Mouse (Mus musculus) G1E-ER4 (cell line): ENCODE measurements around the gene Zscan2. TPM values are rescaled to one million over a fixed set of nuclear protein-coding genes. Genes with fewer than 3 reads are reported as not detected.

Experiments
- GATA1 ChIP-seq: IDR thresholded peaks from one replicate; pipeline ENCODE4 v1.8.0; 2012; ENCODE audit warnings: low read length, inconsistent platforms
- polyA plus RNA-seq: library from polyadenylated mRNA; stranded (reverse); fragments of >175 nt; gene quantifications from 2 replicates; pipeline ENCODE4 v1.2.3, GENCODE M21; 2012

The Zscan2 gene
- polyA plus RNA-seq, 1 experiment = 3.0 TPM

DNA sequence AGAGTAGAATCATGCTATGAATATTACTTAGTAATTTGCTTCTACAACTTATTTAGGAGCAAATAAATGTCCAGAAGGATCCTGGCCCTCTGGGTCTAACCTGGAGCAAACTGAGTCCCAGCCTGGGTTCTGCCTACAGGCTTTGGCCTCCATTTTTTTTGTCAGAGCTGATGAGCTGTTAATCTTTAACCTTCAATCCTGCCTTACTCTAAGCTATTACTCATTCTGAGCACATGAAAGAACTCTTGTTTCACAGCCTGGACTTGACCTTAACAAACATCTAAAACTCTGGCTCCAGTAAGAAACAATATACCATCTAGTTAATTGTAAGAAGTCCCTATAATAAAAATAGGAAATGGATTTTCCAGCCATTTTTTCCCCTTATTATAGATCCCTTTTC is 21.0 kb upstream of the Zscan2 start:
- TF ChIP-seq GATA1 = no peak

DNA sequence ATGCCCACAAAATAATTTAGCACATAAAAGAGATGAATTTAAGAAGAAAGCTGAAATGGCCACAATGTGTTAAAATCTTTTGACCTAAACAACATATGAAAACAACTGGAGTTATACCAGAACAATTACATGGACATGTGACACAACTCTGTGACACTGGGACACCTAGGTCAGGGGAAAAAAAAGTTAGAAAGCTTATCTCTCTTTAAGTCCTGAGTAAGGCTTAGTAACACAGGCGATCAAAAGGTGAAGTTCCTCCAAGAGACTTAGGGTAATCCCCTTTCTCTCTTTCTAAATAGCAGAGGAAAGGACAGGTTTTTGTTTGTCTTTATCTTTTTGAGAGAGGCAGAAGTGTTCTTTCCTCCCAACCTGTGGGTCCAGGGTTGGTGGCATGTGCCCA is 20.5 kb upstream of the Zscan2 start:
- TF ChIP-seq GATA1 = no peak

DNA sequence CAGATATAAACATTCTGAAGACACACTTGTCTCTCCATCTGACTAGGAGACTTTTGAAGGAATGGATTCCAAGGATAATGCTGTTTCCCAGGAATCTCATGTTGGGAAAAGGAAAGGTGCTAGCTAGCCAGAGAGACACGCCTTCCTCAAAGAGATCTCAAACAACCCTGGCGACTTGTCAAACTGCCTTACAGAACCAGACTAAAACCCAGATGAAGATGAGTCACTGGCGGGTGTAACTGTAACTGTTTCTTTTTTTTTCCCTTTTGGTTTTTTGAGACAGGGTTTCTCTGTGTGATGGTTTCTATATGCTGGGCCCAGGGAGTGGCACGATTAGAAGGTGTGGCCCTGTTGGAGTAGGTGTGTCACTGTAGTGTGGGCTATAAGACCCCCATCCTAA is 19.8 kb upstream of the Zscan2 start:
- no peak for TF ChIP-seq GATA1

DNA sequence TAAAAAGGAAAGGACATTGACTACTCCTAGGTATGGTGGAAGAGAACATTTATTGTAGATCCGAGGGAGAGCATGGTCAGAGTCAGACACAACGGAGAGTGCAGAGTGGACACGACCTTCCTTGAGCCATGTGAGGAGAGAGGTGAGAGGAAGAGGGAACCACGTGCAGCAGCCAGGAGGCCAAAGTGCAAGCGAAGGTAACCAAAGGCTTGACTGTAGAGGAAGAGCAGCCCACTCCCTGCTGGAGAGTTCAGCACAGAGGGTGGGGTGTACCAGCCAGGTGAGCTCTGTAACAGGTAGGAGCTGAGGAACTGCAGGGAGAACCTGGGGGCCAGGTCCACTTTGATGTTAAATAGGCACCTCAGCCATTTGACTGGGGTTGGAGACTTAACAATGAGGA is 18.6 kb upstream of the Zscan2 start:
- no peak for TF ChIP-seq GATA1

DNA sequence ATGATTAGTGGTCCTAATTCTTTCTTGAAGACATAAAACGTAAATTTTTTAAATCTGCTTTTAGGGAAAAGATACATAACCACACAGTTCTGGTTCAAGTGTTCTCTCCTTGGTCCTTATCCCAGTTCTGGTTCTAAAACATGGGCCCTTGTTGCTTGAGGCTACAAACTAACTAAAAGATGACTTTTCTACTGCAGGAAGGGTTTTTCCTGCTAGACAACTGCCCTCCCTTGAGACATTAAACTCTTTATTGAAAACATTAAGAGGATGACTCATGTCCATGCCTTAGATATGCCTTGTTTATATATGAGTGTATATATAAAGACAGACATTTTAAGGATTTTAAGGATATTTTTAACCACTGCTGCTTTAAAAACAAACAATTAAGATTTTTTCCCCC is 17.5 kb upstream of the Zscan2 start:
- no peak for TF ChIP-seq GATA1

DNA sequence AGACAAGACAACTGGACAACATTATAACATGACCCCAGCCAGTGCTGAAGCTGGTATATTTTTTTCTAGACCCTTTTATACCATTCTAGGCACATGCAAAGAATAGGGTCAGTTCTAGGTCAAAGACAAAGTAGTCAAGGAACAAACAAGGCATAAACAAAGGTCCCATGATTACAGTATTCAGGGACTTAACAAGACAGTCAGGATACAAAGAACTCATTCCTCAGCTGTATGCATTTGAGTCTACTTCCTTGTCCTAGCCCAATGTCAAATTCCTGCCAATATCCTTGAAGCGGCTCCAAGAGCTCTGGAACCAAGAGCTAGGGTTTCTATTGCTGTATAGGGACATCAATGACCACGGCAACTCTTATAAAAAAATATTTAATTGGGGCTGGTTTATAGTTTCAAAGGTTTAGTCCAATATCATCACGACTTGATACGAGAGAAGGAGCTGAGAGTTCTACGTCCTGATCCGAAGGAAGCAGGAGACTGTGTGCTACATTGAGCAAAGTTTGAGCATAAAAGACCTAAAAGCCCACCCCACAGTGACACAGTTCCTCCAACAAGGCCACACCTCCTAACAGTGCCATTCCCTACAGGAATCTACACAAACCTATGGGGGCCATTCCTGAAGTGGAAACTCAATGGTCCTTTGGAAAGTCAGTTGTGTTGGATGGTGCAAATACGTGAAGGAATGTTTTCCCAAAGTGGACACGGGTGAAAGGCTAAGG is 16.6 kb upstream of the Zscan2 start:
- no peak for TF ChIP-seq GATA1

DNA sequence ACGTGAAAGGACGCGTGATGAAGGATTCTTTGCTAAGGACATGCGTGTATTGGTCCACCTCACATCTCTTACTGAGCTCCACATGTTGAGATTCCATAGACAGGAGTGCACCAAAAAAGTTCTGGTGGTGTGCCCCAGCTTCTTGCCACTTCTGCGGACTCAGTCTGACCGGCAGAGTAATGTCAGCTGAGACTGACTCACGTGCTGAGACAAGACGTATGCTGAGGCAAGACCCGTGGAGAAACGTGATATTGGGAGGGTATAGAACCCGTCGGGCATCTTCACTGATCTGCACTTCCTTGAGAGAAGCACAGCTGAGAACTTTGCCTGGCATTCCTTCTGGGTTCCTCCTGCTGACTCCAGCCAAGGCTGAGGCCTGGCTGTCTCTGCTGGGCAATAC is 16.0 kb upstream of the Zscan2 start:
- TF ChIP-seq GATA1 = no peak

DNA sequence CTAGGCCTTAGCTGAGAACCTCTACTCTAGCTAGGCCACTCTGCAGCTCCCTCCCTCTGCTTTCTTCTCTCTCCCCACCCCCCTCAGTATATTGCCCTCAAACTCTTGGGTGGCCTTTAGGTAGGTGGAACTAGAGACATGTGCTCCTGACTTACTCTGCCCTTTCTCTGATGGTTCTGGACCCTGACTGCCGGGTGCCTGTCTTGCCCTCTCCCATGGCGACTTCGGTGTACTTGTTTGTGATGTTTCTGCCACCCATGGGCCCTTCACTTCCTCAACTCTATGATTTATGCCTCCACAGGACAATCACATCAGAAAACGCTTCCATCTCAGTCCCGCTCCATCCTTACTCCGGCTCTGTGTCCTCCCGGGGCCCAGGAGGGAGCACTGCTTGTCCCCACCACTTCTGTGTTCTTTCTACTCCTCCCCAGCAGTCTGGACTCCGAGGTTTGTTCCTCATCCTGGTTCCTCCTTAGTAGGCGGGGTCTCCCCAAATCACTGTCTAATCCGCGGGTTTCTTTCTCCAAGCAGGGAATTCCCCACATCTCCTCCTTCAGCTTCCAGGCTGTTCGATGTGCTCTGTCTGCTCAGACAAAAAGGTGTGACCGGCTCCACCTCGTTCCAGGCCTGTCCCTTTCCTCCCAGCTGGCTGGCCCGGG is 15.0 kb upstream of the Zscan2 start:
- TF ChIP-seq GATA1 = no peak

DNA sequence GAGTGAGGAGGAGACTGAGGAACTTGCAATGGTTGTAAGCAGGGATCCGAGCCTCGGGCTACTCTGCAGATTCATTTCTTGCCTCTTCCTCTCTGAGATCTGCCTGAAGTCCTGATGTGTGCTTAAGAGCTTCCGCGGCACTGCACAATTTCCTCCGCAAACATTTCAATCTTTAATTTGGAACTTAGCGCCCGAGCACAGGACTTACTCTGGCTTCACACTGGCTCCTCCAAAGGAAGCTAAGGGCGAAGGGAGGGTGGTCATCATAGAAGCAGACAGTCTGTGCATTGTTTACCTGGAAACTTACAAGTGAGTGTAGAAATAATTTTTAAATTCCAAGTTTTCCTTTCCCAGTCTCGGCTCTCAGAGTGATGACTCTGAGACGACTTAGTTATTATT is 14.4 kb upstream of the Zscan2 start:
- TF ChIP-seq GATA1 = no peak

DNA sequence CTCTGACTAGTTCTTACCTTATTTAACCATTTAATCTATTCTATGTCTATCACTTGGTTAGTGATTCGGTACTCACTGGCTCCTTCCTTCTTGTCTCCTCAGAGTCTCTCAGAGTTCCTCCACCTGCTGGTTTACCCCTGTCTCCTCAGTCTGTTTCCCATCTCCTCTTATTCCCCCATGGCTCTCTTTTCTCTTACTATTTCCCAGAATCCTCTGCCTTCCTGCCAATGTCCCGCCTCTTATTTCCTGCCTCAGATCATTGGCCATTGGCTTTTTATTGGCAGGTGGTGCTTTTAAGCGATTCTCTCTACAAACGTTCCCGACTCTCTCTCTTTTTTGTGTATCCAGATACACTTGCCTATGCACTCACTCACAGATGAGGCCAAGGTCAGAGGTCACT is 14.0 kb upstream of the Zscan2 start:
- TF ChIP-seq GATA1 = no peak

DNA sequence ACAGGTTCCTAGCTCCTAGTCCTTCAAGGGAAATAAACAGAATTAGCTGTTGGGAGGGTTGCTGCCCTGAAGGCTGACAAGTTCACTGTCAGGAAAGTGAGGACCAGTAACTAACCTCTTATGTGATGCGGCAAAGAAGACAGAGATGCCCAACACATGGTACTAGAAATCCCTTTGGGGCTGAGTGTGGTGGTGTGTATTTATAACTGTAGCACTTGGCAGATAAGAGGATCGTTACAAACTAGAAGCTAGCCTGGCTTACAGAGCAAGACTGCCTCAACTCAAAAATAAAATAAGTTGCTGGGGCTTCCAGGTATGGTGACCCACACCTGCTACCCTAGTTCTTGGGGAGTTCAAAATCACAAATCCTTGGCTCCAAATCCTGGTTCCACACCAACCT is 11.5 kb upstream of the Zscan2 start:
- TF ChIP-seq GATA1 = no peak

DNA sequence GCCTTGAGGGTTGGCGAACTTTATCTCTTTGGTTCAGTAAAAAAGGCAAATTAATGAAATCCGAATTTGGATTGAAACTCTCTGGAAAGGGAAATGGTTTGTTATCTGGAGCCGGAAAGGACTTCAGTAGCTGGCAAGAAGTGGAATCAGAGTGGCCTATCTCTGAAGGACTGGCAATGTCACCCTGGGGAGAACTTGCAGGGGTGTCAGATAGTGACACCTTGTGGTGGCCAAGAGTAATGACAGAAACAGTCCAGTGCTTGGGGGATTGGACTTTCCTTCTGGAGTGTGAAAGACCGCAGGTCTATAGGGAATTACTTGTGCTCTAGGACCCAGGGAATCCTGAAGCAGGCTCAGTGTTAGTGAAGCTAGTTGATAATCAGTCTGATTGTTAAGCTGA is 11.0 kb upstream of the Zscan2 start:
- TF ChIP-seq GATA1 = no peak

DNA sequence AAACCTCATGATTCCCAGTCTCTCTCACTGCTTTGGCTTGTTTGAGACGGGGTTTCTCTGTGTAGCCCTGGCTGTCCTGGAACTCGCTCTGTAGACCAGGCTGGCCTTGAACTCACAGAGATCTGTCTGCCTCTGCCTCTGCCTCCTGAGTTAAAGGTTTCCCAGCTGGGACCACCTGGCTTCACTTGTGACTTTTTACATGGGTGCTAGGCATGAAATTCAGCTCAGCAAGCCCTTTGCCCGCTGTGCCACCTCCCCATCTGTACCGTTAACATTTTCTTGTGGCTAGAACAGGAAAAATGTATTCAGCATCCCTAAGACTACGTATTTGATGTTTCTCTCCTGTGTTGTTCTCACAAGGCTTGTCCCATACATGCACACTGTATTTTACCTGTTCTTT is 10.2 kb upstream of the Zscan2 start:
- no peak for TF ChIP-seq GATA1

DNA sequence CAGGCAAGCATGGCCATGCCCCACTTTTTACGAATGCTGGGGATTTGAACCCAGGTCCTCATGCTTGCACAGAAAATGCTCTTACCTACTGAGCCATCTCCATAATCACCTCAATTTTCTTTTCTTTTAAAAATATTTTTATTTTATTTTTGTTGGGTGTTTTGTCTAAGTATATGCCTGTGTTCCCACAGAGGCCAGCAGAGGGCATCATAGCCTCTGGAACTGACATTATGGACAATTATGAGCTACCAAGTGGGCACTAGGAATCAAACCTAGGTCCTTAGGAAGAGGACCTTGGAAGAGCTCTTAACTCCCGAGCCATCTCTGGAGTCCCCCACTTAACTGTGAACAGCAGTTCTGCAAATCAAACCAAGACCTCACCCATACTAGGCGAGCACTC is 7.5 kb upstream of the Zscan2 start:
- no peak for TF ChIP-seq GATA1

DNA sequence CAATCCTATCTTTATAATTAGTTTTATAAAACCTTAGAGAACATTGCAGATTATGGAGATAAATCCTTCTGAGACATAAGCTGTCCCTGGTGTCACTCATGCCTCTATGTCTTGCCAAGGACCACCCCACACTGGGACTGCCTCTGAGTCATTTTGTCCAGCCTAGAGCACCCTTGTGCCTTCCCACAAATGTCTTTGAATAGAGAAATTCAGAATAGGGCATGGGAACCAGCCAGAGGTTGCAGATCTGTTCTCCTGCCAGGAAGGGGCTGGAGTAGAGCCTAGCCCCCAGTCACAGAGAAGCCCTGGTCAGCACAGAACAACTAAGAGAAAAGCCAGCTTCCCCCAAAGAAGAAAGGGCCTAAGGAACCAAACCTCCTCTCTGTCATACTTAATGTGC is 5.4 kb upstream of the Zscan2 start:
- TF ChIP-seq GATA1 = no peak

DNA sequence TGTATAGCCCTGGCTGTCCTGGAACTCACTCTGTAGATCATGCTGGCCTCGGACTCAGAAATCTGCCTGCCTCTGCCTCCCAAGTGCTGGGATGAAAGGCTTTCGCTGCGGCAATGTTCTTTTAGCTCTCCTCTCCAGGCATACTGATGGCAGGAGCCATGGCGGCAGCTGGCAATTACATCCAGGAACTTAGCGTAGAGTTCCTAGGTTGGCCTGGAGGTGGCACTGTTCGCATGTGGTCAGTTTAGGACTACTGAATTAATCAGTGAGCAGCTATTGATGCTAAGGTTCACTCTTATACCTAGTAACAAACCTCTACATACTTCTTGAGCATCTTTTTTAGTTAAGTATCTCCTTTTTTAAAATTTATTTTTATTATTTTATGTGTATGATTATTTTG is 3.5 kb upstream of the Zscan2 start:
- no peak for TF ChIP-seq GATA1

DNA sequence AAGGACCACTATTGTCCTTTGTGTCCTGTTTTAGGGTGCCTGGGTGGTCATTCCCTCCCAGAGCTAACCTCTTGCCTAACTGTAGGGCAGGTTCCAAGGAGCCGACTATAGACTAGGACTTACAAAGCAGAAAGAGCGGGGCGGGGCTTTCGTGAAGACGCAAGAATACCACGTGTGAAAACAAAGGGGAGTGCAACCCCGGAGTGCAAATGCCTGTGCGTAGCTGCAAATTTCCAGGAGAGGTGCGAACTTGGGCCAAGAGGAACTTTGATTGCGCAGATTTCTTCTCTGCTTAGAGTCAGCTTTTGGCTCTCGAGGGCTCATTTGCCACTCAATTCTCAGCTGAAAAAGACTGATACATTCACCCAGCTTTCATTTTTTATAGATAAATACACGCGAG is 493 bp upstream of the Zscan2 start:
- no peak for TF ChIP-seq GATA1
